In genomic region chr3:40546621-40547020, GRCm38 (mm10) we compare ENCODE assay signal across 35 mouse cellular contexts.
"Had no signal": no experiment of that assay in that cellular context is flagged by ENCODE, and none has a peak within 500 bp of the region (broad histone marks: within the 10 kb centered on the region; RNA-seq: fewer than 3 reads in every experiment).

No protein-coding gene starts in this region.

- DNase-seq: heart, postnatal 10 days; heart, postnatal 36 days; heart, postnatal 4 days; kidney, adult 11 months; kidney, adult 18-20 months; kidney, adult 2 months; kidney, adult 8-10 months; kidney, adult 9 months; kidney, postnatal 10 days; kidney, postnatal 14 days; kidney, postnatal 25 days; kidney, postnatal 36 days; kidney, postnatal 4 days; layer of hippocampus, adult 9-11 months; layer of hippocampus, postnatal 36 days had no signal

- H3K4me1 ChIP-seq: hindbrain, embryonic 15.5 days; intestine, embryonic 15.5 days; kidney, embryonic 15.5 days had no signal

- H3K9ac ChIP-seq: heart, embryonic 12.5 days; heart, embryonic 13.5 days; heart, embryonic 15.5 days; hindbrain, embryonic 12.5 days; hindbrain, embryonic 13.5 days; hindbrain, embryonic 14.5 days; hindbrain, embryonic 15.5 days; intestine, embryonic 15.5 days; kidney, embryonic 15.5 days had no signal

- H3K36me3 ChIP-seq: heart, embryonic 10.5 days; heart, embryonic 12.5 days; heart, embryonic 13.5 days; heart, embryonic 15.5 days; hindbrain, embryonic 12.5 days; hindbrain, embryonic 13.5 days; hindbrain, embryonic 15.5 days; intestine, embryonic 15.5 days; kidney, embryonic 15.5 days had no signal

- H3K27ac ChIP-seq: heart, embryonic 10.5 days; heart, embryonic 13.5 days; heart, embryonic 15.5 days; hindbrain, embryonic 10.5 days; hindbrain, embryonic 12.5 days; hindbrain, embryonic 13.5 days; hindbrain, embryonic 14.5 days; hindbrain, embryonic 15.5 days; hindbrain, postnatal 0 days; intestine, embryonic 15.5 days; kidney, embryonic 15.5 days; kidney, postnatal 0 days; layer of hippocampus, adult 2 months; left cerebral cortex, adult 2 months had no signal

- H3K4me2 ChIP-seq: heart, embryonic 11.5 days; heart, embryonic 12.5 days; heart, embryonic 13.5 days; heart, embryonic 15.5 days; hindbrain, embryonic 12.5 days; hindbrain, embryonic 13.5 days; hindbrain, embryonic 14.5 days; hindbrain, embryonic 15.5 days; intestine, embryonic 15.5 days; kidney, embryonic 15.5 days had no signal

- H3K9me3 ChIP-seq: heart, embryonic 10.5 days; heart, embryonic 12.5 days; heart, embryonic 13.5 days; heart, embryonic 15.5 days; hindbrain, embryonic 10.5 days; hindbrain, embryonic 12.5 days; hindbrain, embryonic 13.5 days; hindbrain, embryonic 15.5 days; intestine, embryonic 15.5 days; kidney, embryonic 15.5 days had no signal

- ATAC-seq: hindbrain, embryonic 16.5 days; hindbrain, postnatal 0 days; inflammation-experienced regulatory T-cells, adult 6 months; intestine, embryonic 15.5 days; intestine, embryonic 16.5 days; intestine, postnatal 0 days had no signal

- H3K27me3 ChIP-seq: heart, embryonic 12.5 days; heart, embryonic 13.5 days; heart, embryonic 15.5 days; hindbrain, embryonic 12.5 days; hindbrain, embryonic 13.5 days; hindbrain, embryonic 15.5 days; intestine, embryonic 15.5 days; kidney, embryonic 15.5 days had no signal

- H3K4me3 ChIP-seq: heart, embryonic 10.5 days; heart, embryonic 12.5 days; heart, embryonic 13.5 days; heart, embryonic 15.5 days; hindbrain, embryonic 10.5 days; hindbrain, embryonic 12.5 days; hindbrain, embryonic 13.5 days; hindbrain, embryonic 15.5 days; intestine, embryonic 15.5 days; kidney, embryonic 15.5 days; layer of hippocampus, adult 2 months; left cerebral cortex, adult 2 months had no signal
